Mouse (Mus musculus) cerebellum, postnatal 36 days (tissue): ENCODE measurements around the gene Actl6a.

ENCODE experiments used
- DNase-seq, 2 experiments: peaks; one replicate each; pipeline ENCODE4 v3.0.0; 2021 to 2022; ENCODE audit warnings: mixed read lengths in 2 of 2

The Actl6a gene

DNA sequence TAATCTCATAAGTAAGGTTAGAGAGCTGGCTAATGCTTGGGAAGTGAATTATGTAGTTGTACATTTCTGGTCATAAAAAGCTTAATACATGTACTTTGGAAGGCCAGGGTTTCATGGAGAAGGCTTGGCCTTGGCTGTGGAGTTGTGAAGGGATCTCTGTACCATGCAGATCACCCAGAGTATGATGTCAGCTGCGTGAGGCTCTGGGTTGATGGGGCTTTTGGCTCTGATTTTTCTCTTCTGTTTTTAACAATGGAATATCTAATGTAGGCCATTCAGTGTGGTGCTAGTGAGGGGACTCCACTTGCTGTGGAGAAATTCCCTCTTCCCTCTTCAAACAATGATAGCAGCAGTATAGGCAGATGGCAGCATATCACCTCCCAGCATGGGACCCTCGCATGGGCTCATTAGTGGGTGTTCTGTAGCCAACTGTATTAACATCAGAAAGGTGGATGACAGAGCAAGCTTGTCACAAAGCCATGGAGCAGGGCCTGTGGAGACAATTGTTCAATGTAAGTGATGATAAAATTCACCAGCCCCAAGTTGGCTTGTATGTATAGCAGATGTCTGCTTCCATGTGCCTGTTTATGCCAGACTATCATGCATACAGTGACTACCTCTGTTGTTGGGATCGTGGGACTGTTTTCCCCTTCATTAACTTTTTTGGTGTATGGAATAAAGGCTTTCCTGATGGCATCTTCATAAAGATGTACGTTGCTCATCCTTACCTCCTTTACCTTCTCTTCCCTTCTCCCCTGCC is 43.9 kb downstream of the Actl6a start:
- peak in 1 of 2 experiments; percentile 13 for DNase-seq

DNA sequence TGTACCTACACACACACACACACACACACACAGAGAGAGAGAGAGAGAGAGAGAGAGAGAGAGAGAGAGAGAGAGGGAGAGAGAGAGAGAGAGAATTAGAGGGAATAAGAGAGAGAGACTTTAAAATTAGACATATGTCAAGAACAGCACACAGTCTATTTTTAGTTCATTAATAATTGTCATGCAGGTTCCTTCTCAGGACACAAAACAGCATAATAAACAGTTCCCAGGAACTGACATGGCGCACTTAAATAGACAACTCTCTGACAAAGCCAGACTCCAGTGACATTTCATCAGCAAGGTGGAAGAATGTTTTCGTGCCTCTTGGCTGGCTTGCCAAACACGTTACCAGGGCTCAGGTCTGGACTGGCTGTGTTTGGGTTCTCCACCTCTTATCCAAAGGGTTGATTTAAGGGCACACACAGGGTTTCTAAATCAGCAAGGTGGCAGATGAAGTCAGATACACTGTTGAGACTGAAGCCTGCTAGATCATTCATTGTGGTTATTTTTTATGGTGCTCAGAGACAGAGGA is 48.4 kb downstream of the Actl6a start:
- no peak for DNase-seq

DNA sequence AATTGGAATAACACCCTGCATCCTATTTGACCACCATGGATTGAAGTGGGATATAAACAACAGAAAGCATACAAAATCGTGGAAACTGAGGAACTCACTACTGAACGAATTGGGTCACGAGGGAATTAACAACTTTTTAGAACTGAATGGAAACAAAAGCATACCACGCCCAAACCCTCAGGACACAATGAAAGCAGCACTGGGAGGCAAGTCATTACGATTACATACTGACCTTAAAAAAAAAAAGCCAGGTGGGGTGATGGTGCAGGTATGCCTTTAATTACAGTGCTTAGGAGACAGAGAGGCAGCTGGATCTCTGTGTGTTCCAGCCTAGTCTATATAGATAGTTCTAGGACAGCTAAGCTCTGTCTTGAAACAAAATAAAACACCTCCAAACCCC is 53.1 kb downstream of the Actl6a start:
- no peak for DNase-seq

DNA sequence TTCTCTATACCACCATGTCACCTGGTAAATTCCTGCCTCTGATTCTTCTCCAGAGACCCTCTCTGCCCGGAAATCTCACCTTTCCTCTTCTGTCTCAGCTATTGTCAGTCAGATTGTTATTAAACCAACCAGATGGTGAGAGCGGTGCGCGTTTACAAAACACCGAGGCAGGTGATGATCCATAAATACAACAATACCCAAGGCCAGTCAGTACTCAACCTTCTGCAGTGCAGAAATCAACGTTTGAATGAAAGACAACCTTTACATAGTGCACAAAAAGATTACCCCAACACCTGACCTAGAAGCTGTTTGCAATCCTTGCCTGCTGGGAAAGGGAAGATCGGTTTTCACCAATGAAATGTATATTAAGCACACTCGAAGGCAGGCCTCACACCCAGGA is 56.9 kb downstream of the Actl6a start:
- no peak for DNase-seq

DNA sequence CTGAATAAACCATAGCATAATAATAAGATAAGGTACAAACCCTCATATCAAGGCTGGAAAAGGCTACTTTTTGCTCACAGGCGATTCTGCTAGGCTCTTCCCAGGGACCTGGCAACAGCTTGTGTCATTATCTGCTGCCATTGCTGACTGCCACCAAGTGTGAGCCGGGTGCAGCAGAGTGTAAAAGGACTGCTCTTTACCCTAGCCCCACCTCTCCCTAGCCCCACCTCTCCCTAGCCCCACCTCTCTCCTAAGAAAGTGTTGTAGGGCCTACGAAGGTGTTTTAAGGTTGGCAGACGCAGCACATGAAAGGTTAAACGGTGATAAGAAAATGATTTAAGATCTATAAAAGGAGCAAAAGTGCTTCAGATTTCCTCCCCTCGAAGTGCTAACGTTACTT is 57.8 kb downstream of the Actl6a start:
- DNase-seq = no peak

DNA sequence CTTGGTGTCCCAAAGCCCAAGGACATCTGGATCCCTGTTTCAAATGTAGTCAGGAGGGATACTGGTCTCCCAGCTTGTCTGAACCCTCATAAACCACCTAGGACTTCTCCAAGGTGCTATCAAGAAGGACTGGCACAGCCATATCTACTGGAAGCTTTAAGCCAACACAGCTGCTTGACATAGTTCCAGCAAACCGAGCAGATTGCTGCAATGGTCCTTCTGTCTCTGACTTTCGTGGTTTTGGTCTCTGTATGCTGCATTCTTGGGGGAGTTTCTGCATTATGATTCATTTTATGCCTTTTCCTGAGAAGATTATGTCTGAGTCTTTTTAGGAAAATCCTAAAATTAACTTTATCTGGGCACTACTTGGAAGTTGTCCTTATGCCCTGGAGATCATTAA is 64.7 kb downstream of the Actl6a start:
- DNase-seq = no peak
